Mouse (Mus musculus) intestine, embryonic 16.5 days (tissue): ENCODE measurements around the gene Neu2. TPM values are rescaled to one million over a fixed set of nuclear protein-coding genes. Genes with fewer than 3 reads are reported as not detected.

Experiments used
- ATAC-seq: fragments of 200-750 bp; cut with Nextera tagmentation; 2 replicates; pipeline ENCODE4 v1.8.0; 2017; ENCODE audit warnings: moderate TSS enrichment, moderate library complexity
- H3K27ac ChIP-seq: fragments of 300-500 bp; sonication (generic); 2 replicates; pipeline ENCODE4 v1.5.1; 2014; ENCODE audit warnings: mild to moderate bottlenecking, low read length
- H3K27me3 ChIP-seq: fragments of 300-500 bp; sonication (generic); replicated peaks from 2 replicates; pipeline ENCODE4 v1.6.1; 2014; ENCODE audit warnings: low read length, control low read depth, mixed read lengths; ENCODE audit not compliant: control insufficient read depth, insufficient read depth
- H3K36me3 ChIP-seq: fragments of 300-500 bp; sonication (generic); 2 replicates; pipeline ENCODE4 v1.6.1; 2014; ENCODE audit warnings: low read length, control low read depth; ENCODE audit not compliant: control insufficient read depth, insufficient read depth
- H3K4me1 ChIP-seq: fragments of 300-500 bp; sonication (generic); 2 replicates; pipeline ENCODE4 v1.6.1; 2014; ENCODE audit warnings: low read length, control low read depth, mixed read lengths; ENCODE audit not compliant: control insufficient read depth, insufficient read depth
- H3K4me2 ChIP-seq: fragments of 300-500 bp; sonication (generic); 2 replicates; pipeline ENCODE4 v1.6.1; 2014; ENCODE audit warnings: low read depth, low read length, control low read depth
- H3K4me3 ChIP-seq: fragments of 300-500 bp; sonication (generic); 2 replicates; pipeline ENCODE4 v1.5.1; 2014; ENCODE audit warnings: mild to moderate bottlenecking, low read length
- H3K9ac ChIP-seq: fragments of 300-500 bp; sonication (generic); 2 replicates; pipeline ENCODE4 v1.6.1; 2014; ENCODE audit warnings: low read depth, low read length
- H3K9me3 ChIP-seq: fragments of 300-500 bp; sonication (generic); 2 replicates; pipeline ENCODE4 v1.6.1; 2016; ENCODE audit warnings: low read length, control low read depth; ENCODE audit not compliant: control insufficient read depth
- WGBS: fragments of 180-500 bp; shearing (Covaris S2); extraction: QIAGEN DNeasy Blood & Tissue Kit; methylation state at CpG from one replicate; pipeline ENCODE4 v1.1.7; 2014; 5-methylcytosine and 5-hydroxymethylcytosine counted together
- polyA plus RNA-seq: library from polyadenylated mRNA; unstranded; fragments of >200 nt; fragmentation: Nextera tagmentation; extraction: Ambion mirVana; gene quantifications from 2 replicates; pipeline ENCODE4 v1.2.1, GENCODE M21; 2015

The Neu2 gene
- polyA plus RNA-seq, 1 experiment from 2014 or later, result 4.5 TPM

GRCm38 (mm10) chr1:87568398-87568797 lies 58.7 kb downstream of the Neu2 start:
- WGBS, result 50% methylated on average over 6 of the region's 6 CpGs
- H3K4me1 ChIP-seq, result no peaks in the 10 kb centered on the region
- H3K4me3 ChIP-seq, result no peak overlapping the region
- H3K36me3 ChIP-seq, result no peaks in the 10 kb centered on the region
- H3K9ac ChIP-seq, result no peak overlapping the region
- no peak overlapping the region for H3K27ac ChIP-seq
- H3K4me2 ChIP-seq, result no peak overlapping the region
- H3K9me3 ChIP-seq, result no peaks in the 10 kb centered on the region
- no peak for ATAC-seq
- H3K27me3 ChIP-seq, result no peaks in the 10 kb centered on the region

GRCm38 (mm10) chr1:87573261-87573660 lies 63.6 kb downstream of the Neu2 start:
- WGBS, result 57% methylated on average over 5 of the region's 5 CpGs
- H3K4me1 ChIP-seq, result peaks cover 5% of the 10 kb centered on the region
- H3K4me2 ChIP-seq, result peak overlapping the region; percentile 50
- peak overlapping the region; percentile 51 for H3K4me3 ChIP-seq
- H3K27ac ChIP-seq, result peak overlapping the region; percentile 91
- peak; percentile 17; the same call in 1 of the 2 replicates for ATAC-seq
- no peaks in the 10 kb centered on the region for H3K36me3 ChIP-seq
- no peaks in the 10 kb centered on the region for H3K9me3 ChIP-seq
- no peaks in the 10 kb centered on the region for H3K27me3 ChIP-seq
- peak overlapping the region; percentile 64 for H3K9ac ChIP-seq

GRCm38 (mm10) chr1:87573800-87574215 lies 64.1 kb downstream of the Neu2 start, which contains the start of gene Ngef:
Ngef (minus strand) TSS chr1:87573870.
- peak within 1 kb of the TSS; percentile 51 for H3K4me2 ChIP-seq
- H3K9ac ChIP-seq, result peak within 1 kb of the TSS; percentile 64
- peak within 1 kb of the TSS; percentile 51 for H3K4me3 ChIP-seq
- H3K27ac ChIP-seq, result peak within 1 kb of the TSS; percentile 94
- H3K4me1 ChIP-seq, result peaks cover 5% of the 10 kb centered on the region
- 43% methylated on average over 6 of the region's 6 CpGs for WGBS
- H3K9me3 ChIP-seq, result no peaks in the 10 kb centered on the region
- H3K36me3 ChIP-seq, result no peaks in the 10 kb centered on the region
- peak; percentile 96 for ATAC-seq
- no peaks in the 10 kb centered on the region for H3K27me3 ChIP-seq

GRCm38 (mm10) chr1:87574353-87574752 lies 64.7 kb downstream of the Neu2 start:
- peak; percentile 30 for ATAC-seq
- Histone ChIP-seq H3K9ac (peak overlapping the region; percentile 49; the same call in 1 of the 2 replicates), H3K36me3 (no peaks in the 10 kb centered on the region), H3K9me3 (no peaks in the 10 kb centered on the region), H3K4me2 (peak overlapping the region; percentile 51), H3K27ac (peak overlapping the region; percentile 94), H3K27me3 (no peaks in the 10 kb centered on the region), H3K4me1 (peaks cover 5% of the 10 kb centered on the region), H3K4me3 (peak overlapping the region; percentile 51)
- 31% methylated on average over 6 of the region's 6 CpGs for WGBS

- Histone ChIP-seq H3K9ac (peak overlapping the region; percentile 39; the same call in 1 of the 2 replicates), H3K4me3 (peak overlapping the region; percentile 51; the same call in 1 of the 2 replicates), H3K4me1 (peaks cover 5% of the 10 kb centered on the region), H3K9me3 (no peaks in the 10 kb centered on the region), H3K4me2 (peak overlapping the region; percentile 51), H3K27ac (peak overlapping the region; percentile 94), H3K36me3 (no peaks in the 10 kb centered on the region), H3K27me3 (no peaks in the 10 kb centered on the region)
- WGBS, result 31% methylated on average over 7 of the region's 7 CpGs
- peak; percentile 80 for ATAC-seq
Measured at GRCm38 (mm10) chr1:87574785-87575184, 65.1 kb downstream of the Neu2 start.

GRCm38 (mm10) chr1:87578965-87579364 lies 69.3 kb downstream of the Neu2 start:
- no peak overlapping the region for H3K9ac ChIP-seq
- H3K4me1 ChIP-seq, result peaks cover 5% of the 10 kb centered on the region
- WGBS, result 66% methylated on average over 6 of the region's 6 CpGs
- no peak overlapping the region for H3K4me3 ChIP-seq
- no peaks in the 10 kb centered on the region for H3K36me3 ChIP-seq
- no peak overlapping the region for H3K4me2 ChIP-seq
- no peaks in the 10 kb centered on the region for H3K27me3 ChIP-seq
- no peaks in the 10 kb centered on the region for H3K9me3 ChIP-seq
- peak; percentile 74 for ATAC-seq
- H3K27ac ChIP-seq, result peak overlapping the region; percentile 65

GRCm38 (mm10) chr1:87580824-87581223 lies 71.1 kb downstream of the Neu2 start:
- no peak overlapping the region for H3K4me2 ChIP-seq
- no peaks in the 10 kb centered on the region for H3K9me3 ChIP-seq
- 28% methylated on average over 3 of the region's 3 CpGs for WGBS
- ATAC-seq, result no peak
- H3K27ac ChIP-seq, result no peak overlapping the region
- H3K27me3 ChIP-seq, result no peaks in the 10 kb centered on the region
- no peaks in the 10 kb centered on the region for H3K4me1 ChIP-seq
- no peak overlapping the region for H3K4me3 ChIP-seq
- H3K9ac ChIP-seq, result no peak overlapping the region
- H3K36me3 ChIP-seq, result no peaks in the 10 kb centered on the region

- no peaks in the 10 kb centered on the region for H3K9me3 ChIP-seq
- H3K4me1 ChIP-seq, result no peaks in the 10 kb centered on the region
- H3K4me3 ChIP-seq, result no peak overlapping the region
- no peak for ATAC-seq
- H3K4me2 ChIP-seq, result no peak overlapping the region
- H3K36me3 ChIP-seq, result no peaks in the 10 kb centered on the region
- WGBS, result 92% methylated on average over 7 of the region's 7 CpGs
- H3K27me3 ChIP-seq, result no peaks in the 10 kb centered on the region
- H3K9ac ChIP-seq, result no peak overlapping the region
- no peak overlapping the region for H3K27ac ChIP-seq
Measured at GRCm38 (mm10) chr1:87589162-87589561, 79.5 kb downstream of the Neu2 start.

GRCm38 (mm10) chr1:87589980-87590379 lies 80.3 kb downstream of the Neu2 start:
- WGBS, result 82% methylated on average over 8 of the region's 8 CpGs
- Histone ChIP-seq H3K4me3 (no peak overlapping the region), H3K4me2 (no peak overlapping the region), H3K27me3 (no peaks in the 10 kb centered on the region), H3K4me1 (no peaks in the 10 kb centered on the region), H3K9me3 (no peaks in the 10 kb centered on the region), H3K27ac (no peak overlapping the region), H3K36me3 (no peaks in the 10 kb centered on the region), H3K9ac (no peak overlapping the region)
- no peak for ATAC-seq

- Histone ChIP-seq H3K4me2 (no peak overlapping the region), H3K9me3 (no peaks in the 10 kb centered on the region), H3K4me1 (no peaks in the 10 kb centered on the region), H3K27me3 (no peaks in the 10 kb centered on the region), H3K36me3 (no peaks in the 10 kb centered on the region), H3K9ac (no peak overlapping the region), H3K27ac (no peak overlapping the region), H3K4me3 (no peak overlapping the region)
- ATAC-seq, result no peak
- WGBS, result 63% methylated on average over 3 of the region's 3 CpGs
Measured at GRCm38 (mm10) chr1:87594261-87594660, 84.6 kb downstream of the Neu2 start.
